Mouse (Mus musculus): ENCODE measurements around the gene Ttyh2. TPM values are rescaled to one million over a fixed set of nuclear protein-coding genes. Genes with fewer than 3 reads are reported as not detected.

The Ttyh2 gene
- polyA plus RNA-seq, 1 experiment from 2014 or later, result 22.1 TPM

DNA sequence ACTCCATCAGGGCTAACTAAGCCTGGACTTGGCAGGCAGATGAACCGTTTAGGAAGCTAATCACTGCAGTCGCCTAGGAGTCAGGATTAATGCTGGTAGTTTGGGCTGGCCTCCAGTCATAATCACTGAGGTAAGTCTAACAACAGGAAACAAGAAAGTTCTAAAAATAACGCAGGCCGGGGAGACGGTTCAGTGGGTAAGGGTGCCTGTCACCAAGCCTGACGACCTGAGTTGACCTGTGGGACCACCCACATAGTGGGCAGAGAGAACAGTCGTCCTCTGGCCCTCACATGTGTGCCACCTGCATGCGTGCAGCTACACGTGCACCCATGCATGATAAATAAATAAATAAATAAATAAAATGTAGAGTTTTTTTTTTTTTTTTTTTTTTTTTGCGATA is 65.4 kb downstream of the Ttyh2 start:
- ATAC-seq, result peak; percentile 73
- in situ Hi-C loops (cut with MboI; ENCODE audit: low pct_unique_long_range_greater_than_20kb), result no loop called here
- ChIA-PET CTCF (interaction anchor here (1.1 kb wide), 1 partner anchor 50 kb away, joined by 4 read pairs; no protein-coding TSS in a partner anchor), POLR2A (interaction anchor here (1.0 kb wide), 1 partner anchor 57 kb away, joined by 3 read pairs; no protein-coding TSS in a partner anchor)
- no peaks in the 10 kb centered on the region for H3K27me3 ChIP-seq
- TF ChIP-seq CTCF (IDR thresholded peaks at IDR 0.05), result no peak
- no peak for DNase-seq (ENCODE audit: low read depth, low spot score)

DNA sequence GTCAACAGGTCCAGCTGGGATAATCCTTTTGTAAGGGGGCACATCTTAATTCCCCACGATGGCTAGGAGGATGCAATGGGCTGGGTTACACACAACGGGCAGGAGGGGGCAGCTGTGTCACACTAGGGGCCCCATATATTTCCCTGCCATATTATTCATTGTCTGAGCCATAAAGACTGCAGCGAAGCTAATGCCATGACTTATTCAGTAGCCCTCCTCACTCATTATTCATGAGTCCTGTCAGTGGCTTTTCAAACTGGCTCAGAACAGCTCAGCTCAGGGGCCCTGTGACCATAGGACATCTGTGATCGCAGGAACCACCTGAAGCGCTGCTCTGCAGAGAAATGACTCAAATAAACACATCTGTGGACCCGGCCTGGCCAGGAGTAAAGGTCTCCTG is 66.2 kb downstream of the Ttyh2 start:
- CTCF ChIA-PET, result interaction anchor here (1.1 kb wide), 2 partner anchors 47 to 49 kb away, joined by 3 to 4 read pairs; no protein-coding TSS in a partner anchor

DNA sequence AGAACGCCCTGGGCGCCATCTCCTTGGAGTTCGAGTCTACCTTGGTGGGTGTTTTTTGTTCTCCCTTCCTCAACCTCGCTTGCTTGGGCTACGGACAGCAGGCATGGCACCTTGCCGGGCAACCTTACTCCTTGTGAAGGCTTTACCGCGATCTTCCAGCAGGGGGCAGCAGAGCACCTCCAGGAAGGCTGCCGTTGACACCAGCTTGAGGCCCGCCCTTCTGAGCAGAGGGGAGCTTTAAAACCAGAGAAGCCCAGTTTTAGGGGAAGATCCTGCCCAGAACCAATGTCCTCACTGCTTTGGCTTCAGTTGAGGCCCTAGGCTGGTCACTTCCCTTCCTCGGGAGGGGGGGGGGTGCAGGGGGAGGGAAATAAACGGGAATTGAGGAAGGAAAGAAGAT is 69.9 kb downstream of the Ttyh2 start:
- TF ChIP-seq CTCF (IDR thresholded peaks at IDR 0.05), result peak; percentile 94
- in situ Hi-C loops (cut with MboI; ENCODE audit: low pct_unique_long_range_greater_than_20kb), result loop anchor here (5.0 kb wide), 1 partner anchor 52 kb away; the partner anchor contains the start of genes Btbd17 and Gpr142
- ChIA-PET CTCF (interaction anchor here (0.7 to 3.2 kb wide), 13 partner anchors 13 to 179 kb away, joined by 3 to 17 read pairs (median 3); partner anchors contain the start of genes Btbd17 and Gpr142), POLR2A (no interaction called here)
- no peak for DNase-seq (ENCODE audit: low read depth, low spot score)
- H3K27me3 ChIP-seq, result no peaks in the 10 kb centered on the region
- peak; percentile 70 for ATAC-seq

More for the DNA sequence above, 66.2 kb downstream of the Ttyh2 start:
- TF ChIP-seq CTCF (IDR thresholded peaks at IDR 0.05), result no peak
- DNase-seq (ENCODE audit: low read depth, low spot score) (no peak), ATAC-seq (no peak)
- no peaks in the 10 kb centered on the region for H3K27me3 ChIP-seq
- in situ Hi-C loops (cut with MboI; ENCODE audit: low pct_unique_long_range_greater_than_20kb), result no loop called here
- POLR2A ChIA-PET, result interaction anchor here (1.0 kb wide), 1 partner anchor 58 kb away, joined by 3 read pairs; no protein-coding TSS in a partner anchor

DNA sequence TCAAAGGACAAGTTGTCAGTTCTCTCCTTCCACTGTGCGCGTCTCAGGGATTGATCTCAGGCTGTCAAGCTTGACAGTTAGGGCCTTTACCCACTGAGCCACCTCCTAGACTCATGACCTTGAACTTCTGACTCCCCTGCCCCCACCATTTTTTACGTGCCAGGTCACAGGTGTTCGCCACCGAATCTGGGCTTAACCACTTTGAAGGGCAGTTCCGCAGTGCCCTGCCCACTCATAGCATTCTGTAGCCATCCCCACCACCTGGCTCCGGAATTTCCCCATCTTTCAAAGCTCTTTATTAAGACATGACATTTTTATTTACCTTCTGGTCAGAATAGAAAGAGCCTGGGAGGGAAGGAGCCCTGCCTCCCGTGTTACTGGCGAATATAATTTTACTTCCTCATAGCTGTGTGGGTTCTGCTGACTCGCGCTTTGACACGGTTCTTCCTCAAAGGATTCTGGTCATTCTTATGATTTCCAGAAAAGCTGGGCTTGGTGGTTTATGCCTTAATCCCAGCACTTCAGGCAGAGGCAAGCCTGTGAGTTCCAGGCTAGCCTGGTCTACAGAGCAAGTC is 72.4 kb downstream of the Ttyh2 start:
- H3K27me3 ChIP-seq, result no peaks in the 10 kb centered on the region
- DNase-seq (ENCODE audit: low read depth, low spot score), result no peak
- in situ Hi-C loops (cut with MboI; ENCODE audit: low pct_unique_long_range_greater_than_20kb), result loop anchor here (5.0 kb wide), 1 partner anchor 50 kb away; the partner anchor contains the start of genes Btbd17 and Gpr142
- POLR2A ChIA-PET, result interaction anchor here (0.7 kb wide), 1 partner anchor 9 kb away, joined by 3 read pairs; no protein-coding TSS in a partner anchor
- TF ChIP-seq CTCF (IDR thresholded peaks at IDR 0.05), result no peak
- CTCF ChIA-PET, result interaction anchor here (1.5 to 3.2 kb wide), 3 partner anchors 41 to 154 kb away, joined by 3 to 10 read pairs (median 7); no protein-coding TSS in a partner anchor
- ATAC-seq, result peak; percentile 33

DNA sequence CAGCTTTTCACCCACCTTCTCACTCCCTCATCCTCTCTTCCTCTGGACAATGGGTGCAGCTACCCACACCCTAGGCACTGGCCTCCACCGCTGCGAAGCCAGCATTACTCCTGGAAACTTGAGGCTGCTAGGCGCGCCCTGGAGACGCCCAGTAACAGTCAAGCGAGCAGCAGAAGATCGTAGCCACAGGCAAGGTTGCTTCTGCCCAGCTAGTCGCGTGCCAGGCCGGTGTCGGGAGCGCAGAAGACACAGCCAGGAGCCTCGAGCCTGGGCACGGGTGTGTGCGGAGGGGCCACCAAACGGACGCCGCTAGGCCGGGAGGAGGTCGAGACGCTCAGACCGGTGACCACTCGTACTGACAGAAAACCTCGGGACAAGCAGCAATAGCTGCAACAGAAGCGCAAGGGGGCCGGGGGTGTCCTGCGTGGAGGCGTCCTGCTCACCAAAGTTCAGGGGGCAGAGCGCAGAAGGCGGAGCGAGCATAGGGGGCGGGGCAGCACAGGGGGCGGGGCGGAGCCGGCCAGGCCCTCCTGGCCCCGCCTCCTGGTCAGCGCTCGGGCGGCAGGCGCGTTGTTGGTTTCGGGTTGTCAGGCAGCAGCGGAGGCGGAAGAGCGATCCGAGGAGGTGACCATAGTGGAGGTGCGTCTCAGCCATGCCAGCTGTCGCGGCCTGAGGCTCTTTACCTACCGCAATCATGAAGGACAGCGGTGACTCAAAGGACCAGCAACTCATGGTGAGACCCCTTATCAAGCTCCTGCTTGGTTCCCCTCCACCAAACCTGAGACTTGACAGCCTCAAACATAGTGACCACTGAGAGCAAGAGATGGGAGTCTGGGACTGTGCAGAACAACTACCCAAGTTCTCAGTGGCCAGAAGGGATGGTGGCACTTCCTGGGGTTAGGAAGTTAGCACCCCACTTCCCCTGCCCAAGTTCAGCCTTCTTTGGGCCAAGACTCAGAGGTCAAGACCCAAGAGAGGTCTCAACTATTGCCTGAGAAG is 89.9 kb downstream of the Ttyh2 start, which contains the start of gene Kif19a:
Gene Kif19a (plus strand): TSS at position 569 of the 999 bp plus-strand sequence.
- ATAC-seq (no peak), DNase-seq (ENCODE audit: low read depth, low spot score) (no peak)
- no peak for TF ChIP-seq CTCF (IDR thresholded peaks at IDR 0.05)
- ChIA-PET CTCF (interaction anchor here (1.2 kb wide), 1 partner anchor 14 kb away, joined by 3 read pairs; no protein-coding TSS in a partner anchor), POLR2A (no interaction called here)
- H3K27me3 ChIP-seq, result peaks cover 22% of the 10 kb centered on the region
- in situ Hi-C loops (cut with MboI; ENCODE audit: low pct_unique_long_range_greater_than_20kb), result no loop called here

DNA sequence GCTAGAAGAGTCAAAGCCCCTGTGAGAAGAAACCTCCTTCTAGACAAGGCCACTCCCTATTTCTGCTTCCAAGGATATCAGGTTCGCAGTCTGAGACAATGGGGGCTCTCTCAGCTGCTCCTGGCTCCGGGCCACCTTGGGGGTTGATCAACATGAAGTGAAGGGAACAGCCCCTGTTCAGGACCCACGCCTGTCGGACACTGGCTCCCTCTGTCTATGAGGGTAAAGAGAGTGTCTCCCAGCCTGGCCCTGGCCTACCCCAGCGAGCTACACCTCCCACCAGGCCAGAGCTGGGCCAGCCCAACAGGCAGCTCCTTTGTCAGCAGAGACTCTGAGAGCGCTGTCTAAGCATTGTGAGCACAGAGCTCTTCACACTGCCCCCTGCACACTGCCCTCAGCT is 94.7 kb downstream of the Ttyh2 start:
- CTCF ChIA-PET, result no interaction called here
- H3K27me3 ChIP-seq, result peaks cover 9% of the 10 kb centered on the region
- DNase-seq (ENCODE audit: low read depth, low spot score) (no peak), ATAC-seq (no peak)
- in situ Hi-C loops (cut with MboI; ENCODE audit: low pct_unique_long_range_greater_than_20kb), result no loop called here
- POLR2A ChIA-PET, result no interaction called here
- TF ChIP-seq CTCF (IDR thresholded peaks at IDR 0.05), result no peak

Other genes with a start within 250 kb of the Ttyh2 start
- 666 TPM for gene Rpl38, start 6.9 kb upstream of the Ttyh2 start, polyA plus RNA-seq (2021)
- 0.27 TPM for gene Dnaic2, start 52.0 kb downstream of the Ttyh2 start, polyA plus RNA-seq (2021)
- 0.49 TPM for gene Kif19a, start 90.0 kb downstream of the Ttyh2 start, polyA plus RNA-seq (2021)
- gene Btbd17, start 120.5 kb downstream of the Ttyh2 start, polyA plus RNA-seq (2021), result 0.45 TPM
- 0.12 TPM for gene Gpr142, start 123.5 kb downstream of the Ttyh2 start, polyA plus RNA-seq (2021)
- gene Gprc5c, start 175.7 kb downstream of the Ttyh2 start, polyA plus RNA-seq (2021), result 234 TPM
- 0.78 TPM for gene Cd300a, start 214.6 kb downstream of the Ttyh2 start, polyA plus RNA-seq (2021)

All from Patski (cell line).